Comparison of ENCODE assay signal across 11 mouse cellular contexts in genomic region chr2:68321230-68321629, GRCm38 (mm10).
DNase-seq lines count a peak whose midpoint lies in the region; ATAC-seq lines count a peak whose summit lies in the region.
"Had no signal": no experiment of that assay in that cellular context is flagged by ENCODE, and none has a peak within 500 bp of the region (broad histone marks: within the 10 kb centered on the region; RNA-seq: fewer than 3 reads in every experiment).

No protein-coding gene starts in this region.

- no peak overlapping the region for H3K4me3 ChIP-seq in heart, embryonic 14.5 days (ENCODE audit: control insufficient read depth in 1 of 2, insufficient read depth in 1 of 2, low read depth in 1 of 2, low read length in 2 of 2)
- H3K4me3 ChIP-seq in forebrain, embryonic 13.5 days: no peak overlapping the region
- H3K4me3 ChIP-seq in hindbrain, embryonic 13.5 days: no peak overlapping the region
- H3K4me3 ChIP-seq in midbrain, embryonic 15.5 days: no peak overlapping the region
- H3K4me3 ChIP-seq: embryonic facial prominence, embryonic 10.5 days had no signal

- ATAC-seq in heart, embryonic 14.5 days (ENCODE audit: insufficient number of reproducible peaks, insufficient read depth, low FRiP score, low read depth): no peak
- 0 out of 2 replicates have a peak, but pooled peaks have one; percentile 22 for ATAC-seq in forebrain, embryonic 13.5 days
- 0 out of 2 replicates have a peak, but pooled peaks have one; percentile 33 for ATAC-seq in hindbrain, embryonic 13.5 days (ENCODE audit: low FRiP score)
- ATAC-seq in midbrain, embryonic 15.5 days (replicated peaks): peak; percentile 45; the same call in 1 of the 2 replicates
- ATAC-seq in activated CD4-positive, CD25-positive, alpha-beta regulatory T cell, adult 4 months: no peak

- peak overlapping the region; percentile 8 to 17; a peak in 1 of 4 replicates for H3K27ac ChIP-seq in heart, embryonic 14.5 days (replicated peaks in 1 of 2; ENCODE audit: control insufficient read depth in 1 of 2, insufficient read depth in 1 of 2, low read depth in 2 of 2, low read length in 2 of 2)
- H3K27ac ChIP-seq in forebrain, embryonic 13.5 days: no peak overlapping the region
- H3K27ac ChIP-seq in hindbrain, embryonic 13.5 days: peak overlapping the region; percentile 69
- peak overlapping the region; percentile 57 for H3K27ac ChIP-seq in midbrain, embryonic 15.5 days
- H3K27ac ChIP-seq: embryonic facial prominence, embryonic 10.5 days; macrophage had no signal

- peaks cover 15 to 32% of the 10 kb centered on the region in 2 experiments for H3K4me1 ChIP-seq in heart, embryonic 14.5 days (ENCODE audit: control insufficient read depth in 2 of 2, insufficient read depth in 2 of 2, low read length in 2 of 2)
- H3K4me1 ChIP-seq in forebrain, embryonic 13.5 days: peaks cover 32% of the 10 kb centered on the region
- H3K4me1 ChIP-seq in hindbrain, embryonic 13.5 days (replicated peaks): peaks cover 41% of the 10 kb centered on the region
- peaks cover 18% of the 10 kb centered on the region for H3K4me1 ChIP-seq in midbrain, embryonic 15.5 days

- DNase-seq in heart, adult 8-10 months (ENCODE audit: low spot score): no peak
- DNase-seq in right cerebral cortex, postnatal 4 days: no peak
- DNase-seq: adrenal gland, postnatal 25 days; lung, adult 2 months had no signal

- peaks cover 6% of the 10 kb centered on the region; the same call in 1 of the 2 replicates for H3K36me3 ChIP-seq in heart, embryonic 14.5 days (ENCODE audit: control insufficient read depth, insufficient read depth, low read length)
- H3K36me3 ChIP-seq in forebrain, embryonic 13.5 days (ENCODE audit: poor library complexity, severe bottlenecking): no peaks in the 10 kb centered on the region
- H3K36me3 ChIP-seq in hindbrain, embryonic 13.5 days: no peaks in the 10 kb centered on the region
- H3K36me3 ChIP-seq in midbrain, embryonic 15.5 days (replicated peaks): no peaks in the 10 kb centered on the region
- H3K36me3 ChIP-seq: embryonic facial prominence, embryonic 10.5 days had no signal

- no peaks in the 10 kb centered on the region for H3K9me3 ChIP-seq in heart, embryonic 14.5 days (ENCODE audit: control insufficient read depth, low read length)
- no peaks in the 10 kb centered on the region for H3K9me3 ChIP-seq in forebrain, embryonic 13.5 days (replicated peaks)
- no peaks in the 10 kb centered on the region for H3K9me3 ChIP-seq in hindbrain, embryonic 13.5 days
- H3K9me3 ChIP-seq in midbrain, embryonic 15.5 days: no peaks in the 10 kb centered on the region
- H3K9me3 ChIP-seq: embryonic facial prominence, embryonic 10.5 days had no signal

- 0 out of 2 replicates have a peak overlapping the region, but pooled peaks have one; percentile 9 for H3K4me2 ChIP-seq in heart, embryonic 14.5 days (ENCODE audit: low read length)
- peak overlapping the region; percentile 39; the same call in 1 of the 2 replicates for H3K4me2 ChIP-seq in forebrain, embryonic 13.5 days
- H3K4me2 ChIP-seq in hindbrain, embryonic 13.5 days: peak overlapping the region; percentile 35; the same call in 1 of the 2 replicates
- peak overlapping the region; percentile 25; the same call in 1 of the 2 replicates for H3K4me2 ChIP-seq in midbrain, embryonic 15.5 days

- H3K27me3 ChIP-seq in heart, embryonic 14.5 days (ENCODE audit: control insufficient read depth, insufficient read depth, low read length): no peaks in the 10 kb centered on the region
- no peaks in the 10 kb centered on the region for H3K27me3 ChIP-seq in forebrain, embryonic 13.5 days
- H3K27me3 ChIP-seq in hindbrain, embryonic 13.5 days: no peaks in the 10 kb centered on the region
- no peaks in the 10 kb centered on the region for H3K27me3 ChIP-seq in midbrain, embryonic 15.5 days (replicated peaks)

- WGBS in heart, embryonic 14.5 days: 85% methylated on average over 3 of the region's 5 CpGs
- 61% methylated on average over 5 of the region's 5 CpGs for WGBS in forebrain, embryonic 13.5 days
- 68% methylated on average over 5 of the region's 5 CpGs for WGBS in hindbrain, embryonic 13.5 days
- WGBS in midbrain, embryonic 15.5 days: 71% methylated on average over 5 of the region's 5 CpGs

- no peak overlapping the region for H3K9ac ChIP-seq in heart, embryonic 14.5 days (ENCODE audit: low read length)
- no peak overlapping the region for H3K9ac ChIP-seq in forebrain, embryonic 13.5 days
- peak overlapping the region; percentile 16; the same call in 1 of the 2 replicates for H3K9ac ChIP-seq in hindbrain, embryonic 13.5 days
- no peak overlapping the region for H3K9ac ChIP-seq in midbrain, embryonic 15.5 days

Comparison
In these comparisons a context has a peak if more than half of its experiments do, and no peak if none do; other contexts are left out.
1. ATAC-seq: peak in forebrain, embryonic 13.5 days (single experiment), hindbrain, embryonic 13.5 days (single experiment) and midbrain, embryonic 15.5 days (single experiment); none in heart, embryonic 14.5 days (single experiment) and activated CD4-positive, CD25-positive, alpha-beta regulatory T cell, adult 4 months (single experiment).
2. Peak in every context shown above with its lines, with median percentiles within 50 percentile points of each other: H3K4me2 ChIP-seq.